Mouse (Mus musculus): ENCODE measurements around the gene B3galt1. TPM values are rescaled to one million over a fixed set of nuclear protein-coding genes. Genes with fewer than 3 reads are reported as not detected.

Gene B3galt1
- 45.2 and 54.4 TPM in 2 replicates for polyA plus RNA-seq (2014; fragmentation: Nextera tagmentation; extraction: Ambion mirVana)

DNA sequence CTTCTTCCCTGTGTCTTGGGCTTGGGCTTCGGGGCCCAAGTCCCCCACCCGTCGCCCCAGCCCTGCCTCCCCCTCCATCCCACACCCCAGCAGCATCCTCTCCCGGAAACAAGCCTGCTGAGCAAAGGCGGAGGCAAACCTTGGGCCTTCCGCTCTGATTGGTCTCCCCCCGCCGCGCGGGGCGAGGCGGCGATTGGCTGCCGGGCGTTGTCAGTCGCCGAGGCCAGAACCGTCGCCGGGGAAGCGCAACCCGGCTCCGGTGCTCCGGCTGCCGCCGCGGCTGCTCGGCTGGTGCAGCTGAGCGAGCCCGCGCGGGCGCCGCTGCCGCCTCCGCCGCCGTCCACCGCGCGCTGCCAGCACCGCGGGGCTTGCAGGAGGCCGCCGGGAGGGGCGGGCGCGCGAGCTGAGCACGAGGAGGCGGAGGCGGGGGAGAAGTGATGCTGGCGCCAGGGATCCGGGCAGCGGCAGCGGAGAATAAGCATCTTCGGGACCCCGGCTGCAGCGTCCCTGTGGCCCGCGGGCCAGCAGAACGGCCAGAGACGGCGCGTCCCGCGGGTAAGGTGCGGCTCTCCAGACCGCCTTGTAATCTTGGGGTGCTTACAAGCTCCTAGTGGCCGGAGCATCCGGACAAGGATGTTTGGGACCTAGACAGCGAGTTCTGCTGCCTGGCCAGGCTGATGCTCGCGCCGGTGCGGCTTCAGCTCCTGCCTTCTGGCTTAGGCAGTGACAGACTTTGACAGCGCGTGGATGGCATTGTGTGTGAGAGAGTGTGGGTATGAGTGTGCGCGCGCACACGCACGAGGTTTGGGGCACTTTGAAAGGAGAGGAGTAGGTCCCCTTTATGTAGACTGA lies at the start of gene B3galt1:
Gene B3galt1 (plus strand): TSS at position 392 of the 852 bp plus-strand sequence.
- under 1% methylated on average over 77 of the region's 83 CpGs for WGBS
- no peaks in the 10 kb centered on the region for H3K36me3 ChIP-seq (ENCODE audit: control insufficient read depth, insufficient read depth, low read length)
- H3K4me2 ChIP-seq (ENCODE audit: low read length): peak within 1 kb of the TSS; percentile 98
- ATAC-seq: peak; percentile 97
- H3K27me3 ChIP-seq (replicated peaks; ENCODE audit: control insufficient read depth, insufficient read depth, low read length): no peaks in the 10 kb centered on the region
- H3K4me3 ChIP-seq (ENCODE audit: low read depth, low read length): peak within 1 kb of the TSS; percentile 55
- DNase-seq (ENCODE audit: low spot score): peak; percentile 97
- H3K4me1 ChIP-seq (ENCODE audit: control insufficient read depth, insufficient read depth, low read length): peaks cover 8% of the 10 kb centered on the region
- H3K27ac ChIP-seq (ENCODE audit: low read depth, low read length): peak within 1 kb of the TSS; percentile 96
- H3K9me3 ChIP-seq (replicated peaks; ENCODE audit: control insufficient read depth, low read length): no peaks in the 10 kb centered on the region
- peak within 1 kb of the TSS; percentile 82 for H3K9ac ChIP-seq (ENCODE audit: low read length)

DNA sequence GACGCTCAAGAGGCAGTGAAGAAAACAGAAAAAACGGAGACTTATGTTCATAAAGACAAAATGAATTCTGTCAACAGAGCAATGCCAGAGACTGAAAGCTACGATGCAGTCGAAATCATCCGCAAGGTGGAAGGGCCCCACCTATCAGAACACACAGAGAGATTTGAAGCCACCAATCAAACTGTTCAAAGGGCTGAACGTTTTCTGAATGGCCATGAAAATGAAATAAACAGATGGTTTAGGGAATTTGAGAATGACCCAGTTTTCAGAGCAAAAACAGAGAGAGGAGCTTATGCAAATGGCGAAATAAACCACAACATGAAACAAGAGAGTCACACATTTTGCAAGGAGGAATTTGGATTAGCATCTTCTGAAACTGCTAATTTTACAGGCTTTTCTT lies 49.3 kb upstream of the B3galt1 start:
- H3K36me3 ChIP-seq (ENCODE audit: control insufficient read depth, insufficient read depth, low read length): no peaks in the 10 kb centered on the region

DNA sequence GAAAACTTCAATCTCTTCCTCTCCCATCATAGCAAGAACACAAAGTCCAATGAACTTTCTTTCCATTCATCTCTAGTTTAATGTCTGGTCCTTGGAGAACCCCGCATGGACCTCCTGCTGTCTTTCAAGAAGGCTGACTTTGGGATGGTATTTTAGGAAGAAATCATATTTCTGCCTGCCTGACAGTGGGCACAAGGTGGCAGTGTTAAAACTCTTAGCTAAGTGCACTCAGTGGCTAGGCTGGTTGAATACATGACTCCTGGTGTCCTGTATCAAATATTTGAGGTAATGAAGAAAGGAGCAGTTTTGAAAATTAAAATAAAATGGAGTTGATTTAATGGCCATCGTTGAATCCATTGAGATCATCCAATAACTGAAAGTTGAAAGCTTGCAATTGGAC lies 30.3 kb upstream of the B3galt1 start:
- no peaks in the 10 kb centered on the region for H3K27me3 ChIP-seq (replicated peaks; ENCODE audit: control insufficient read depth, insufficient read depth, low read length)
- H3K27ac ChIP-seq (ENCODE audit: low read depth, low read length): no peak overlapping the region
- WGBS: 95% methylated on average over 2 of the region's 2 CpGs
- ATAC-seq (no peak), DNase-seq (ENCODE audit: low spot score) (no peak)
- H3K36me3 ChIP-seq (ENCODE audit: control insufficient read depth, insufficient read depth, low read length): no peaks in the 10 kb centered on the region
- H3K4me1 ChIP-seq (ENCODE audit: control insufficient read depth, insufficient read depth, low read length): no peaks in the 10 kb centered on the region
- H3K4me2 ChIP-seq (ENCODE audit: low read length): no peak overlapping the region
- H3K9me3 ChIP-seq (replicated peaks; ENCODE audit: control insufficient read depth, low read length): no peaks in the 10 kb centered on the region
- H3K4me3 ChIP-seq (ENCODE audit: low read depth, low read length): no peak overlapping the region
- H3K9ac ChIP-seq (ENCODE audit: low read length): no peak overlapping the region

More for the DNA sequence above, 49.3 kb upstream of the B3galt1 start:
- 86% methylated on average over 7 of the region's 7 CpGs for WGBS
- Histone ChIP-seq H3K27ac (ENCODE audit: low read depth, low read length) (no peak overlapping the region), H3K4me1 (ENCODE audit: control insufficient read depth, insufficient read depth, low read length) (no peaks in the 10 kb centered on the region), H3K9ac (ENCODE audit: low read length) (no peak overlapping the region), H3K27me3 (replicated peaks; ENCODE audit: control insufficient read depth, insufficient read depth, low read length) (no peaks in the 10 kb centered on the region), H3K4me2 (ENCODE audit: low read length) (no peak overlapping the region), H3K9me3 (replicated peaks; ENCODE audit: control insufficient read depth, low read length) (no peaks in the 10 kb centered on the region), H3K4me3 (ENCODE audit: low read depth, low read length) (no peak overlapping the region)
- DNase-seq (ENCODE audit: low spot score): no peak
- no peak for ATAC-seq

DNA sequence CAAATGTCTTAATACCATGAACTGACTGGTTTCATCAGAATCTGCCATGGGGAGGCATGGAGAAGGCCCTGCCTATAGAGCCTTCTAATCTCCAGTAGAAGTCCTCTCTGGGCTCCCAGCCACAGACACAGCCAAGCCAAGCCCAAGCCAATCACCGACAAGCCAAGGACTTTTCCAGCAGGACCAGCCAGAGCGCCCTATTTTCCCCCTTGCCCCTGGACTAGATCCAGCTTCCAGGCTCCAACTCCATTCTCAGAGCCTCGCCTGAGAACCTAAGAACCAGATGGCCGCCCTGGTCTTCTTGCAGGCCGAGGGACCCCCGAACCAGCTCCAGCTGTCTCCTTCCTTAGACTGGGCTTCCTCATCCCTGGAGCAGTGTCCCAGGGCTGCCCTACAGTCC lies 26.2 kb upstream of the B3galt1 start:
- Histone ChIP-seq H3K4me1 (ENCODE audit: control insufficient read depth, insufficient read depth, low read length) (peaks cover 4% of the 10 kb centered on the region; the same call in 1 of the 2 replicates), H3K4me3 (ENCODE audit: low read depth, low read length) (no peak overlapping the region), H3K4me2 (ENCODE audit: low read length) (no peak overlapping the region), H3K9ac (ENCODE audit: low read length) (no peak overlapping the region), H3K27me3 (replicated peaks; ENCODE audit: control insufficient read depth, insufficient read depth, low read length) (no peaks in the 10 kb centered on the region), H3K36me3 (ENCODE audit: control insufficient read depth, insufficient read depth, low read length) (no peaks in the 10 kb centered on the region), H3K9me3 (replicated peaks; ENCODE audit: control insufficient read depth, low read length) (no peaks in the 10 kb centered on the region), H3K27ac (ENCODE audit: low read depth, low read length) (no peak overlapping the region)
- 88% methylated on average over 6 of the region's 6 CpGs for WGBS
- DNase-seq (ENCODE audit: low spot score): no peak
- no peak for ATAC-seq

DNA sequence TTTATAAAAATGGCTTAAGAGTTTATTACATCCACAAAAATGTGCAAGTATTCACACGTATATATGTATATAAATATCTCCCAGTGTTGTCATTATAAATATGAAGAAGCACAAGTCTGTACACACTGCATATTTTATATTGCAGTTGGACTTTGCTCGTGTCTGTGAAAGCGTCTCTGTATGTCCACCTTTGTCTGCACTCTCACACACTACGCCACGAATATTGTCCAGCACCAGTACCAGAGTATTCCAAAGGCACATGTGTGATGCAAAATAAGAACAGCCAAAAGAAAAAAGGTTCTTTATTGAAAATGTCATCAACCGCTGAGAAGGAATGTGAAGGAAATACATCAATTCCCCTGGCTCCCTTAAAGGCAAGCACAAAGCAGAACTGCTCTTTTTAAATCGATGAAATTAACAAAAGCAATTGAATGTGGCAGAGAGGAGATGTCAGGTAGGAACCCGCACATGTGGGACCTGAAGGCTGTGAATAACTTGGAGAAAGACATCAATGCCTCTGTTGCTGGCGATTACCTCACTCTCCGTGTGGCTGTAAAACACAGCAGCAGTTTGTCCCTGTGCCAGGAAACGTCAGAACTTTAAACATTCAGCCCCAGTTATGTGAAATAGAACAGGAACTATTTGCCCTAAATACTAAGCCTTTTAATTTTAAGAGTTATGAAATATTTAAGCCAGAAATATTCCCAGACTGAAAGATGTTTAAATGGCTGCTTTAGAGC lies 23.5 kb upstream of the B3galt1 start:
- WGBS: 34% methylated on average over 11 of the region's 11 CpGs
- H3K27ac ChIP-seq (ENCODE audit: low read depth, low read length): no peak overlapping the region

DNA sequence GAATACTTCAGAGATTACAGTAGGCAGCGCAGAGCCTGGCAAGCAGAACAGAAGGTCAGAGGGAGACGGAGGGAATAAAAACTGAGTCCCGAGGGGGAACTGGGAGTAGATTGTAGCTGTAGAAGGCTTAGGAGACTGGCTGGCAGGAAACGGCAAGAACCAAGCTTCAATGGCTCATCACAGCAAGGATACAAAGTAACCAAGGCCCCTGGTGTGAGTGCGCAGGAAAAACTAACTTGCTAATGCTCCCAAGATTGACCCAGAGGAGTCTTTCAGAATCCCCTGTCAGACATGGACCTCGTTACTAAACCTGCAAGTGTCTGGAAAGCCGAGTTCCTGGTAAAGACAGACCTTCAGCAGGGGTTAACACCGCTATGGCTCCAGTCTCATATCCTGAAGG lies 21.2 kb upstream of the B3galt1 start:
- Histone ChIP-seq H3K4me3 (ENCODE audit: low read depth, low read length) (no peak overlapping the region), H3K27me3 (replicated peaks; ENCODE audit: control insufficient read depth, insufficient read depth, low read length) (no peaks in the 10 kb centered on the region), H3K9me3 (replicated peaks; ENCODE audit: control insufficient read depth, low read length) (no peaks in the 10 kb centered on the region), H3K4me1 (ENCODE audit: control insufficient read depth, insufficient read depth, low read length) (peaks cover 4% of the 10 kb centered on the region; the same call in 1 of the 2 replicates), H3K4me2 (ENCODE audit: low read length) (no peak overlapping the region), H3K9ac (ENCODE audit: low read length) (no peak overlapping the region), H3K36me3 (ENCODE audit: control insufficient read depth, insufficient read depth, low read length) (no peaks in the 10 kb centered on the region), H3K27ac (ENCODE audit: low read depth, low read length) (no peak overlapping the region)
- ATAC-seq (no peak), DNase-seq (ENCODE audit: low spot score) (no peak)
- WGBS: 69% methylated on average over 8 of the region's 8 CpGs

More for the DNA sequence above, 23.5 kb upstream of the B3galt1 start:
- no peaks in the 10 kb centered on the region for H3K27me3 ChIP-seq (replicated peaks; ENCODE audit: control insufficient read depth, insufficient read depth, low read length)
- H3K9me3 ChIP-seq (replicated peaks; ENCODE audit: control insufficient read depth, low read length): no peaks in the 10 kb centered on the region
- H3K4me2 ChIP-seq (ENCODE audit: low read length): 0 out of 2 replicates have a peak overlapping the region, but pooled peaks have one; percentile 12
- ATAC-seq: peak; percentile 66
- no peak overlapping the region for H3K4me3 ChIP-seq (ENCODE audit: low read depth, low read length)
- peak; percentile 66 for DNase-seq (ENCODE audit: low spot score)
- H3K36me3 ChIP-seq (ENCODE audit: control insufficient read depth, insufficient read depth, low read length): no peaks in the 10 kb centered on the region
- peaks cover 4% of the 10 kb centered on the region; the same call in 1 of the 2 replicates for H3K4me1 ChIP-seq (ENCODE audit: control insufficient read depth, insufficient read depth, low read length)
- H3K9ac ChIP-seq (ENCODE audit: low read length): no peak overlapping the region

DNA sequence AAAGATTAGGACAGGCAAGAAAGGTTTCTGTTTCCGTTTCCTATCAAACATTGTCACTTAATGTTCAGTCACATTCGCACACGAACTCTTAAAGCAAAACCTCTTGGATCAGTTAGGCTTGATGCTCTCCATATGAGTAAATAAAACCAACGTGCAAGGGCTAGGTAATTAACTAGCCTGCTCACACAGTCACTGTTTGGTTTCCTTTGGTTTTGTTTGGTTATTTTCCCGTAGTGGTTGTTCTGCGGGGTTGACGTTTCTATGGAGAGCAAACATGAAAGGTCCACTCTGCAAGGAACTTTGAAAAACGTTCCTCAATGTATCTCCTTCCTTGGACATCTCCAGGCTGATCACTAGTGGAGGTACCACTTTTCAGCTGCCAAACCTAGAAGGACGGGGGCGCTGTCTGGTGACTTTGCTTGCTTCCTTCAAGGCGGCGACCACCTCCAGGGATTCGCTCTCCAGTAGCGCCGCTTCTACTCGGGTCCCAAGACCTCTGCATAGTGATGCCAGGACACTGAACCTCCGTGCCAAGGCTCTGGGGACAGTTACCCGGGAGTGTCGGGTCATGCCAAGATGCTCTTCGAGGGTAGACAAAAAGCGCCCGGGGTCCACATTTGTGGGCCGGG lies 706 bp upstream of the B3galt1 start:
- Histone ChIP-seq H3K9ac (ENCODE audit: low read length) (peak overlapping the region; percentile 82), H3K27me3 (replicated peaks; ENCODE audit: control insufficient read depth, insufficient read depth, low read length) (no peaks in the 10 kb centered on the region), H3K4me2 (ENCODE audit: low read length) (peak overlapping the region; percentile 98), H3K27ac (ENCODE audit: low read depth, low read length) (peak overlapping the region; percentile 96), H3K36me3 (ENCODE audit: control insufficient read depth, insufficient read depth, low read length) (no peaks in the 10 kb centered on the region), H3K9me3 (replicated peaks; ENCODE audit: control insufficient read depth, low read length) (no peaks in the 10 kb centered on the region), H3K4me1 (ENCODE audit: control insufficient read depth, insufficient read depth, low read length) (peaks cover 8% of the 10 kb centered on the region), H3K4me3 (ENCODE audit: low read depth, low read length) (peak overlapping the region; percentile 55)
- WGBS: 2% methylated on average over 23 of the region's 23 CpGs
- peak; percentile 73 for ATAC-seq
- DNase-seq (ENCODE audit: low spot score): no peak

DNA sequence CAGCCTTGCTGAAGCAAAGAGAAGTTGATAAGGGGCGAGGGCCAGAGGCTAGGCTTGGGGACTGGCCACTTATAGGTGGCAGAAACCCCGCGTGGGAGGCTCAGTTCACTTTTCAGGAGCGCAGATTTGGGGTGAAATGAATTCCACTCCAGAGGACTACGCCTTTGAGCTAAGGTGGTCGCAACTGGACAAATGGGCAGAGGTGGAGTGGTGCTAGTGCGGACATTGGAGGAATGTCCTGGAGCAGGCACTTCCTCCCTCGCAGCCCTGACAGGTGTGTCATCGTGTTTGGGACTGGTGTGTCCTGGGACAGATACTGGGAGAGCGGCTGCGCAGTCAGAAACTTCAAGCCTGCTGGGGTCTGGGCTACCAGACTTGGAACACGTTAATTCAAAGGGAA lies 895 bp downstream of the B3galt1 start:
- peak overlapping the region; percentile 55 for H3K4me3 ChIP-seq (ENCODE audit: low read depth, low read length)
- peaks cover 8% of the 10 kb centered on the region for H3K4me1 ChIP-seq (ENCODE audit: control insufficient read depth, insufficient read depth, low read length)
- DNase-seq (ENCODE audit: low spot score): no peak
- H3K27me3 ChIP-seq (replicated peaks; ENCODE audit: control insufficient read depth, insufficient read depth, low read length): no peaks in the 10 kb centered on the region
- 0 out of 2 replicates have a peak, but pooled peaks have one; percentile 0 for ATAC-seq
- peak overlapping the region; percentile 96; the same call in 1 of the 2 replicates for H3K27ac ChIP-seq (ENCODE audit: low read depth, low read length)
- H3K9ac ChIP-seq (ENCODE audit: low read length): peak overlapping the region; percentile 82
- H3K36me3 ChIP-seq (ENCODE audit: control insufficient read depth, insufficient read depth, low read length): no peaks in the 10 kb centered on the region
- WGBS: 1% methylated on average over 12 of the region's 12 CpGs
- H3K9me3 ChIP-seq (replicated peaks; ENCODE audit: control insufficient read depth, low read length): no peaks in the 10 kb centered on the region
- H3K4me2 ChIP-seq (ENCODE audit: low read length): peak overlapping the region; percentile 98
